Mouse (Mus musculus) MEL (cell line): ENCODE results near the gene Casp2. TPM values are rescaled to one million over a fixed set of nuclear protein-coding genes. Genes with fewer than 3 reads are reported as not detected.

ENCODE experiments used
- DNase-seq: peaks from one replicate; pipeline ENCODE4 v3.0.0; 2011; ENCODE audit warnings: low read depth, low spot score
- H3K27ac ChIP-seq: 2 replicates; pipeline ENCODE4 v1.5.1; 2012; ENCODE audit warnings: low read depth, mild to moderate bottlenecking, control low read depth, low read length, moderate library complexity; ENCODE audit not compliant: control insufficient read depth
- H3K27me3 ChIP-seq, 2 experiments: fragments of 150-350 bp in 1 of 2; sonication (generic) in 1 of 2; 2 replicates each; pipeline ENCODE4 v1.6.1; 2012; ENCODE audit warnings: low read length in 2 of 2, mild to moderate bottlenecking in 2 of 2, improper control_type of control experiment in 1 of 2, moderate library complexity in 1 of 2; ENCODE audit not compliant: insufficient read depth in 2 of 2, control insufficient read depth in 1 of 2
- H3K36me3 ChIP-seq, 2 experiments: 2 replicates each; pipeline ENCODE4 v1.6.1; 2012 to 2014; ENCODE audit warnings: low read length in 2 of 2, improper control_type of control experiment in 1 of 2, inconsistent platforms in 1 of 2, mild to moderate bottlenecking in 1 of 2; ENCODE audit not compliant: insufficient read depth in 2 of 2, control insufficient read depth in 1 of 2
- H3K4me1 ChIP-seq, 2 experiments: fragments of 150-350 bp in 1 of 2; sonication (generic) in 1 of 2; 2 replicates each; pipeline ENCODE4 v1.6.1; 2012; ENCODE audit warnings: low read length in 2 of 2, improper control_type of control experiment in 1 of 2, mild to moderate bottlenecking in 1 of 2; ENCODE audit not compliant: insufficient read depth in 2 of 2, control insufficient read depth in 1 of 2
- H3K4me3 ChIP-seq, 2 experiments: fragments of 150-350 bp in 1 of 2; sonication (generic) in 1 of 2; 2 replicates each; pipeline ENCODE4 v1.5.1; 2012; ENCODE audit warnings: low read depth in 2 of 2, low read length in 2 of 2, mild to moderate bottlenecking in 2 of 2, moderate library complexity in 2 of 2, control low read depth in 1 of 2, improper control_type of control experiment in 1 of 2; ENCODE audit not compliant: control insufficient read depth in 1 of 2, insufficient read depth in 1 of 2
- H3K79me2 ChIP-seq: 2 replicates; pipeline ENCODE4 v1.6.1; 2012; ENCODE audit warnings: mild to moderate bottlenecking, low read length, moderate library complexity; ENCODE audit not compliant: control insufficient read depth, poor library complexity, insufficient read depth
- H3K9ac ChIP-seq: 2 replicates; pipeline ENCODE4 v1.6.1; 2012; ENCODE audit warnings: low read depth, mild to moderate bottlenecking, control low read depth, low read length, moderate library complexity; ENCODE audit not compliant: control insufficient read depth, poor library complexity, severe bottlenecking
- H3K9me3 ChIP-seq: fragments of 150-350 bp; sonication (generic); replicated peaks from 2 replicates; pipeline ENCODE4 v1.6.1; 2012; ENCODE audit warnings: mild to moderate bottlenecking, low read length, improper control_type of control experiment, moderate library complexity; ENCODE audit not compliant: insufficient read depth
- BHLHE40 ChIP-seq: IDR thresholded peaks from 2 replicates; pipeline ENCODE4 v1.6.1; 2012; ENCODE audit warnings: low read depth, mild to moderate bottlenecking, inconsistent platforms, low read length, improper control_type of control experiment, borderline replicate concordance
- CHD1 ChIP-seq: IDR thresholded peaks from 2 replicates; pipeline ENCODE4 v1.6.1; 2012; ENCODE audit warnings: low read depth, mild to moderate bottlenecking, inconsistent platforms, low read length, improper control_type of control experiment
- CHD2 ChIP-seq: IDR thresholded peaks from 2 replicates; pipeline ENCODE4 v1.6.1; 2011; ENCODE audit warnings: low read length, improper control_type of control experiment
- CTCF ChIP-seq, 3 experiments: IDR thresholded peaks in 2 of 3; conservative IDR thresholded peaks in 1 of 3; 2 replicates each; pipeline ENCODE4 v1.5.1; 2011 to 2012; ENCODE audit warnings: low read length in 3 of 3, low read depth in 2 of 3, mild to moderate bottlenecking in 2 of 3, improper control_type of control experiment in 1 of 3, inconsistent platforms in 1 of 3, mixed read lengths in 1 of 3, moderate library complexity in 1 of 3; ENCODE audit not compliant: control insufficient read depth in 1 of 3, insufficient read depth in 1 of 3, poor library complexity in 1 of 3, severe bottlenecking in 1 of 3
- E2F4 ChIP-seq: IDR thresholded peaks from 2 replicates; pipeline ENCODE4 v1.6.1; 2011; ENCODE audit warnings: low read depth, low read length, improper control_type of control experiment, borderline replicate concordance
- ELF1 ChIP-seq: IDR thresholded peaks from 2 replicates; pipeline ENCODE4 v1.6.1; 2014; ENCODE audit warnings: low read depth, mild to moderate bottlenecking, inconsistent platforms, low read length, improper control_type of control experiment, moderate library complexity
- EP300 ChIP-seq, 2 experiments: IDR thresholded peaks; 2 replicates each; pipeline ENCODE4 v1.6.1; 2011; ENCODE audit warnings: improper control_type of control experiment in 2 of 2, low read length in 2 of 2, low read depth in 1 of 2, mild to moderate bottlenecking in 1 of 2
- GABPA ChIP-seq: IDR thresholded peaks from 2 replicates; pipeline ENCODE4 v1.6.1; 2012; ENCODE audit warnings: low read depth, mild to moderate bottlenecking, inconsistent platforms, low read length, improper control_type of control experiment, moderate library complexity
- JUND ChIP-seq: IDR thresholded peaks from 2 replicates; pipeline ENCODE4 v1.6.1; 2011; ENCODE audit warnings: low read depth, mild to moderate bottlenecking, improper control_type of control experiment, low read length
- KAT2A ChIP-seq: conservative IDR thresholded peaks from 2 replicates; pipeline ENCODE4 v1.6.1; 2012; ENCODE audit warnings: low read depth, low read length, improper control_type of control experiment, inconsistent platforms
- MAX ChIP-seq: IDR thresholded peaks from 2 replicates; pipeline ENCODE4 v1.6.1; 2011; ENCODE audit warnings: low read length, improper control_type of control experiment
- MAZ ChIP-seq: IDR thresholded peaks from 2 replicates; pipeline ENCODE4 v1.6.1; 2012; ENCODE audit warnings: low read depth, mild to moderate bottlenecking, inconsistent platforms, low read length, improper control_type of control experiment
- MEF2A ChIP-seq: IDR thresholded peaks from 2 replicates; pipeline ENCODE4 v1.6.1; 2014; ENCODE audit warnings: low read depth, mild to moderate bottlenecking, inconsistent platforms, low read length, improper control_type of control experiment; ENCODE audit not compliant: poor library complexity, insufficient replicate concordance, severe bottlenecking; ENCODE audit errors: extremely low read depth
- MYB ChIP-seq: IDR thresholded peaks from 2 replicates; pipeline ENCODE4 v1.6.1; 2011; ENCODE audit warnings: mild to moderate bottlenecking, low read depth, low read length, improper control_type of control experiment
- MYC ChIP-seq: IDR thresholded peaks from 2 replicates; pipeline ENCODE4 v1.6.1; 2011; ENCODE audit warnings: low read depth, mild to moderate bottlenecking, low read length, improper control_type of control experiment, moderate library complexity
- NELFE ChIP-seq: IDR thresholded peaks from 2 replicates; pipeline ENCODE4 v1.6.1; 2011; ENCODE audit warnings: low read depth, low read length, improper control_type of control experiment
- NRF1 ChIP-seq: IDR thresholded peaks from 2 replicates; pipeline ENCODE4 v1.6.1; 2014; ENCODE audit warnings: low read depth, mild to moderate bottlenecking, inconsistent platforms, low read length, improper control_type of control experiment, moderate library complexity; ENCODE audit not compliant: poor library complexity, insufficient read depth, severe bottlenecking
- POLR2A ChIP-seq, 2 experiments: IDR thresholded peaks; 2 replicates each; pipeline ENCODE4 v1.6.1; 2011 to 2012; ENCODE audit warnings: low read length in 2 of 2, mild to moderate bottlenecking in 2 of 2, control low read depth in 1 of 2, improper control_type of control experiment in 1 of 2, low read depth in 1 of 2, moderate library complexity in 1 of 2; ENCODE audit not compliant: control insufficient read depth in 1 of 2, insufficient read depth in 1 of 2, poor library complexity in 1 of 2
- RAD21 ChIP-seq: IDR thresholded peaks from 2 replicates; pipeline ENCODE4 v1.6.1; 2011; ENCODE audit warnings: mild to moderate bottlenecking, low read depth, low read length, improper control_type of control experiment
- SIN3A ChIP-seq: IDR thresholded peaks from 2 replicates; pipeline ENCODE4 v1.6.1; 2012; ENCODE audit warnings: low read length, improper control_type of control experiment, inconsistent platforms
- TBP ChIP-seq: IDR thresholded peaks from 2 replicates; pipeline ENCODE4 v1.8.0; 2011; ENCODE audit warnings: low read depth, low read length, improper control_type of control experiment
- TCF12 ChIP-seq: IDR thresholded peaks from 2 replicates; pipeline ENCODE4 v1.6.1; 2014; ENCODE audit warnings: low read depth, mild to moderate bottlenecking, inconsistent platforms, low read length, improper control_type of control experiment, moderate library complexity
- UBTF ChIP-seq: IDR thresholded peaks from 2 replicates; pipeline ENCODE4 v1.6.1; 2012; ENCODE audit warnings: low read depth, mild to moderate bottlenecking, inconsistent platforms, low read length, improper control_type of control experiment, moderate library complexity, borderline replicate concordance; ENCODE audit not compliant: insufficient read depth
- USF1 ChIP-seq: IDR thresholded peaks from 2 replicates; pipeline ENCODE4 v1.6.1; 2014; ENCODE audit warnings: low read depth, mild to moderate bottlenecking, inconsistent platforms, low read length, improper control_type of control experiment, moderate library complexity
- USF2 ChIP-seq, 2 experiments: IDR thresholded peaks; 2 replicates each; pipeline ENCODE4 v1.6.1; 2011 to 2012; ENCODE audit warnings: improper control_type of control experiment in 2 of 2, low read length in 2 of 2, borderline replicate concordance in 1 of 2, inconsistent platforms in 1 of 2, low read depth in 1 of 2, mild to moderate bottlenecking in 1 of 2; ENCODE audit not compliant: insufficient read depth in 1 of 2
- ZC3H11A ChIP-seq: IDR thresholded peaks from 2 replicates; pipeline ENCODE4 v1.6.1; 2012; ENCODE audit warnings: low read depth, mild to moderate bottlenecking, inconsistent platforms, low read length, improper control_type of control experiment
- ZKSCAN1 ChIP-seq: IDR thresholded peaks from 2 replicates; pipeline ENCODE4 v1.6.1; 2012; ENCODE audit warnings: low read depth, mild to moderate bottlenecking, inconsistent platforms, low read length, improper control_type of control experiment, moderate library complexity
- ZMIZ1 ChIP-seq: IDR thresholded peaks from 2 replicates; pipeline ENCODE4 v1.6.1; 2012; ENCODE audit warnings: low read depth, mild to moderate bottlenecking, inconsistent platforms, low read length, improper control_type of control experiment, moderate library complexity
- polyA plus RNA-seq, 2 experiments: library from polyadenylated mRNA; stranded (reverse) in 1 of 2; unstranded in 1 of 2; fragments of >175 nt in 1 of 2; fragments of >200 nt in 1 of 2; gene quantifications; 2 replicates each; pipeline versions ENCODE4 v1.2.1 to v1.2.4; 2012; ENCODE audit warnings: low replicate concordance in 2 of 2, low read depth in 1 of 2; ENCODE audit not compliant: insufficient read length in 2 of 2, insufficient read depth in 1 of 2, missing spikeins in 1 of 2
- total RNA-seq: library from RNA; depleted of rRNA; stranded (reverse); fragments of 300-350 nt; gene quantifications from 2 replicates; pipeline ENCODE4 v1.2.3, GENCODE M21; 2012

Gene Casp2
- total and polyA plus RNA-seq, 3 experiments, result 21.3 to 42.3 TPM; not detected in 1

GRCm38 (mm10) chr6:42251791-42252190 is 13.0 kb upstream of the Casp2 start:
- peaks cover 1 to 2% of the 10 kb centered on the region in 2 experiments for H3K27me3 ChIP-seq
- no peak for DNase-seq
- TF ChIP-seq GABPA (no peak), MYC (no peak), E2F4 (no peak), POLR2A (IDR thresholded peaks at IDR 0.05; ENCODE audit: control insufficient read depth in 1 of 2, insufficient read depth in 1 of 2, low read depth in 1 of 2, low read length in 2 of 2, poor library complexity in 1 of 2) (no peak), ZMIZ1 (no peak), CHD1 (no peak), USF2 (IDR thresholded peaks at IDR 0.05; ENCODE audit: borderline replicate concordance in 1 of 2, insufficient read depth in 1 of 2, low read depth in 1 of 2, low read length in 2 of 2) (no peak), NRF1 (no peak), NELFE (no peak), ZC3H11A (no peak), MEF2A (no peak), UBTF (no peak), JUND (no peak), TCF12 (no peak)
- TF ChIP-seq, all 39 proteins: peak for 0

GRCm38 (mm10) chr6:42253103-42253502 is 11.7 kb upstream of the Casp2 start:
- H3K4me1 ChIP-seq, result peaks cover 0 to 9% of the 10 kb centered on the region in 2 experiments; a peak in 2 of 4 replicates
- H3K9me3 ChIP-seq, result no peaks in the 10 kb centered on the region
- H3K27me3 ChIP-seq, result peaks cover 1 to 2% of the 10 kb centered on the region in 2 experiments
- no peak overlapping the region for H3K4me3 ChIP-seq
- H3K79me2 ChIP-seq, result no peaks in the 10 kb centered on the region
- no peak overlapping the region for H3K27ac ChIP-seq
- no peak for DNase-seq
- TF ChIP-seq USF1 (no peak), TBP (no peak), CTCF (IDR thresholded peaks at IDR 0.05 in 2 of 3, conservative IDR thresholded peaks at IDR 0.05 in 1 of 3; ENCODE audit: control insufficient read depth in 1 of 3, insufficient read depth in 1 of 3, low read depth in 2 of 3, low read length in 3 of 3, poor library complexity in 1 of 3, severe bottlenecking in 1 of 3) (no peak), RAD21 (no peak), ZKSCAN1 (no peak), NRF1 (no peak), CHD2 (no peak), SIN3A (no peak), EP300 (IDR thresholded peaks at IDR 0.05; ENCODE audit: low read depth in 1 of 2, low read length in 2 of 2) (no peak), USF2 (IDR thresholded peaks at IDR 0.05; ENCODE audit: borderline replicate concordance in 1 of 2, insufficient read depth in 1 of 2, low read depth in 1 of 2, low read length in 2 of 2) (no peak), ELF1 (no peak), UBTF (no peak), GABPA (no peak), KAT2A (no peak), ZC3H11A (no peak), BHLHE40 (no peak), MAZ (no peak), POLR2A (IDR thresholded peaks at IDR 0.05; ENCODE audit: control insufficient read depth in 1 of 2, insufficient read depth in 1 of 2, low read depth in 1 of 2, low read length in 2 of 2, poor library complexity in 1 of 2) (no peak), MYB (no peak), MAX (no peak)
- no peak overlapping the region for H3K9ac ChIP-seq
- peaks cover 0 to 10% of the 10 kb centered on the region in 2 experiments; a peak in 2 of 4 replicates for H3K36me3 ChIP-seq

More at GRCm38 (mm10) chr6:42251791-42252190, 13.0 kb upstream of the Casp2 start:
- no peak overlapping the region for H3K9ac ChIP-seq
- H3K4me1 ChIP-seq, result no peaks in the 10 kb centered on the region
- no peaks in the 10 kb centered on the region for H3K36me3 ChIP-seq
- H3K79me2 ChIP-seq, result no peaks in the 10 kb centered on the region
- no peak overlapping the region for H3K4me3 ChIP-seq
- H3K9me3 ChIP-seq, result no peaks in the 10 kb centered on the region
- no peak overlapping the region for H3K27ac ChIP-seq
